Mouse (Mus musculus): Measurements from ENCODE around the gene Cacna2d2.

DNA sequence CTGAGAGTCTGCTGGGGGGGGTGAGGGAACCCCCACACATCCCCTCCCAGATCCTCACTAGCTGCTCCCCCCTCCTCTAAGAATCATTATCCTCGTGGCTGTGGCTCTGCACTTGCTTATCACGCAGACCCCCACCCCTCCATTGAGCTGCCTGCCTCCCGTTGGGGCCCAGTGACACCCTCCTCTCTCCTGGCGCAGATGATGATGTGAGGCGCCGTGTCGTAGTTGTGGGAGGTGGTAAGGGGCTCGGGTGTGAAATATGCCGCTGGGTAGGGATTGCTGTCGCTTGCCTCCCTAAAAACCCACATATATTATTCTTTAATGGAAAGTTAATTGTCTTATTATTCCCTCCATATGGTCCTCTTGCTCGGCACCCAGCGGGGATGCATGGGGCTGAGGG lies 31.0 kb downstream of the Cacna2d2 start:
- TF ChIP-seq CTCF (IDR thresholded peaks at IDR 0.05; ENCODE audit: low read depth, low read length) = no peak
- no peak for TF ChIP-seq POLR2A (IDR thresholded peaks at IDR 0.05; ENCODE audit: extremely low read depth, insufficient read depth, low read length)
